8 mouse cellular contexts compared by ENCODE assay signal in the genomic region with DNA sequence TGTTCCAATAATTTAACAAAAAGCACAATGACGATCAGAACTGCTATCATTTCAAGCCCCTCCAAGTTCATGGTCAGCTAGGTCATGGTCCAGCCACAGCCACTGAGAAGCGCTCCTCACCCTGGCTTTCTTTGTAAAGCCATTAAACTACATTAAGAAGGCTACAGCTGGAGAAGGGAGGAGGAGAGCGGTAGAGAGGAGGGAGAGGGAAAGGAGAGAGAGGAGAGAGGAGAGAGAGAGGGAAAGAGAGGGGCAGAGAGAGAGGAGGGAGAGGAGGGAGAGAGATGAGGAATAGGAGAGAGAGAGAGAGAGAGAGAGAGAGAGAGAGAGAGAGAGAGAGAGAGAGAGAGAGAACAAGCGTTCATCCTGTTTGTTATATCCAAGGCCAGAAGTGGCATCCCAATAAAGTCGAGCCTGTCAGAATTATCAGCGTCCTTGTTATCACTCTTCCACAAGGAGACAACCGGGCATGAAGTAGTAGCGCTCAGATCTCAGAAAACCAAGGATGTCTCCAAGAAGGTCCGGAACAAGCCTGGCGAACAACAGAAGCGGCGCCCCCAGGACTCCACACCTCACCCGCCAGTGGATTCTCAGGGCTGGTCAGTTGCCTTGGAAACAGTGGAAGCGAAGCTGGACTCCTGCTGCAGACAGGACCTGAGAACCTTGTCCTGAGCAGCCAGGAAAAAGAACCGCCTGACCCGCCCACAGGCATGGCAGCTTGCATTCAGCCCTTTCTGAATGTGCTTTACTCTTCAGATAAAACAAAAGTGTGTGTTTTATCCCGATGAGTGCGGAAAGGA.
DNase-seq lines count a peak whose midpoint lies in the region; ATAC-seq and TF ChIP-seq lines count a peak whose summit lies in the region.

No protein-coding gene starts in this region.

- H3K27me3 ChIP-seq in kidney, postnatal 0 days (ENCODE audit: insufficient read depth, low read length): no peaks in the 10 kb centered on the region
- H3K27me3 ChIP-seq in limb, embryonic 13.5 days: no peaks in the 10 kb centered on the region
- H3K27me3 ChIP-seq in neural tube, embryonic 11.5 days (ENCODE audit: control insufficient read depth, insufficient read depth, low read length): no peaks in the 10 kb centered on the region

- peak overlapping the region; percentile 45 for H3K4me2 ChIP-seq in kidney, postnatal 0 days (ENCODE audit: low read length)
- H3K4me2 ChIP-seq in limb, embryonic 13.5 days (replicated peaks): peak overlapping the region; percentile 63
- peak overlapping the region; percentile 43 for H3K4me2 ChIP-seq in neural tube, embryonic 11.5 days (ENCODE audit: low read depth)

- no peaks in the 10 kb centered on the region for H3K9me3 ChIP-seq in kidney, postnatal 0 days (replicated peaks; ENCODE audit: low read length)
- no peaks in the 10 kb centered on the region for H3K9me3 ChIP-seq in limb, embryonic 13.5 days
- no peaks in the 10 kb centered on the region for H3K9me3 ChIP-seq in neural tube, embryonic 11.5 days (ENCODE audit: control insufficient read depth, low read length)

- no peak overlapping the region for H3K27ac ChIP-seq in kidney, postnatal 0 days
- no peak overlapping the region for H3K27ac ChIP-seq in limb, embryonic 13.5 days
- no peak overlapping the region for H3K27ac ChIP-seq in neural tube, embryonic 11.5 days (ENCODE audit: low read depth, low read length)

- TF ChIP-seq CTCF in kidney, postnatal 0 days (IDR thresholded peaks at IDR 0.05; ENCODE audit: low read depth): no peak

- peak; percentile 6 for DNase-seq in kidney, postnatal 0 days (ENCODE audit: low spot score)
- DNase-seq in kidney, adult 18-20 months: no peak
- peak; percentile 28 for DNase-seq in cerebellum, adult 8-10 months
- peak; percentile 37 for DNase-seq in forelimb bud, embryonic 11.5 days (ENCODE audit: low read depth, low spot score)
- peak; percentile 46 for DNase-seq in neural tube, embryonic 11.5 days (ENCODE audit: low spot score)
- no peak for DNase-seq in T-cell, adult 2 months (ENCODE audit: low spot score)
- DNase-seq in thymus, adult 18-20 months: no peak

- peak; percentile 52; the same call in 1 of the 2 replicates for ATAC-seq in kidney, postnatal 0 days (replicated peaks; ENCODE audit: low FRiP score, low read depth)
- no peak for ATAC-seq in limb, embryonic 13.5 days (ENCODE audit: low FRiP score, low read depth)
- ATAC-seq in neural tube, embryonic 11.5 days (ENCODE audit: insufficient read depth, low FRiP score, low TSS enrichment): peak; percentile 83; the same call in 1 of the 2 replicates

- no peaks in the 10 kb centered on the region for H3K36me3 ChIP-seq in kidney, postnatal 0 days (ENCODE audit: insufficient read depth, low read length)
- no peaks in the 10 kb centered on the region for H3K36me3 ChIP-seq in limb, embryonic 13.5 days
- no peaks in the 10 kb centered on the region for H3K36me3 ChIP-seq in neural tube, embryonic 11.5 days (ENCODE audit: control insufficient read depth, insufficient read depth, low read length)

- H3K9ac ChIP-seq in kidney, postnatal 0 days (ENCODE audit: low read depth, low read length): no peak overlapping the region
- peak overlapping the region; percentile 13; the same call in 1 of the 2 replicates for H3K9ac ChIP-seq in limb, embryonic 13.5 days
- no peak overlapping the region for H3K9ac ChIP-seq in neural tube, embryonic 11.5 days (ENCODE audit: low read length)

- H3K4me1 ChIP-seq in kidney, postnatal 0 days (replicated peaks; ENCODE audit: insufficient read depth, low read length): no peaks in the 10 kb centered on the region
- H3K4me1 ChIP-seq in limb, embryonic 13.5 days: peaks cover 8% of the 10 kb centered on the region
- no peaks in the 10 kb centered on the region for H3K4me1 ChIP-seq in neural tube, embryonic 11.5 days (ENCODE audit: control insufficient read depth, insufficient read depth, low read length)

- peak overlapping the region; percentile 5; the same call in 1 of the 2 replicates for H3K4me3 ChIP-seq in kidney, postnatal 0 days (replicated peaks; ENCODE audit: low read depth, low read length)
- H3K4me3 ChIP-seq in limb, embryonic 13.5 days: peak overlapping the region; percentile 30
- peak overlapping the region; percentile 22 for H3K4me3 ChIP-seq in neural tube, embryonic 11.5 days (ENCODE audit: low read depth, low read length)

- WGBS in kidney, postnatal 0 days: 12% methylated on average over 18 of the region's 18 CpGs
- WGBS in limb, embryonic 13.5 days: 11% methylated on average over 18 of the region's 18 CpGs
- WGBS in neural tube, embryonic 11.5 days: 6% methylated on average over 18 of the region's 18 CpGs

Comparison
In these comparisons a context has a peak if more than half of its experiments do, and no peak if none do; other contexts are left out.
1. DNase-seq: peak in kidney, postnatal 0 days (single experiment), cerebellum, adult 8-10 months (single experiment), forelimb bud, embryonic 11.5 days (single experiment) and neural tube, embryonic 11.5 days (single experiment); none in kidney, adult 18-20 months (single experiment), T-cell, adult 2 months (single experiment) and thymus, adult 18-20 months (0 of 2).
2. Peak in every context shown above with its lines, with median percentiles within 50 percentile points of each other: H3K4me2 ChIP-seq and H3K4me3 ChIP-seq.